In the genomic region with DNA sequence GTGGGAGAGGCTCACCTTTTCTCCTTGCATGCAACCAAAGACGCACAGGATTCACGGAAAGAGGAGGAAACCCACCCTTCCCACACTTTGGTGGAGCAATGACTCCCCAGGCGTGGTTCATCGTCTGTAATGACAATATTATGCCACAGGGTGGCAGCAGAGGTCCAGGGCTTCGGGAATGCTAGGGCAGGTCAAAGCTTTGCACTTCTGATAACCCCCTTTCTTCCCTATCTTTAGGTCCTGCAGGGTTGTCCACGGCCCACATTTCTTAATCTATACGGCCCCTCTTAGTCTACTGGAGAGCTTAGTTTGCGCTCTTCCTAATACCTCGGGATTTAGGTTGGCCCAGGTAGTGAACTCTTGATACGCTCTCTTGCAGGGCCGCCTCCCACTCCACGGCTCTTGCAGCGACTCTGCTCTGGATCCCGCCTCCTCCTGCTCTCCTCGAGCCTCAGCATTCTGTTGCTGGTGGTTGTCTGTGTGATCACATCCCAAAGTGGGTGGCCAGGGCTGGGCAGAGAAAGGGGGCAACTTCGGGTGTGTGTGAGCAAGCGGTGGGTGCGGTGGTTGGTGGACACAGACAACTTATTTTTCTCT, we compare ENCODE assay signal across 9 mouse cellular contexts. TPM values are rescaled to one million over a fixed set of nuclear protein-coding genes. Genes with fewer than 3 reads are reported as not detected.
A peak's percentile ranks its signal among the peaks of the same experiment; 100 is the strongest.
DNase-seq lines count a peak whose midpoint lies in the region; ATAC-seq and TF ChIP-seq lines count a peak whose summit lies in the region.
"Had no signal": no experiment of that assay in that cellular context is flagged by ENCODE, and none has a peak within 500 bp of the region (broad histone marks: within the 10 kb centered on the region; RNA-seq: fewer than 3 reads in every experiment).

No protein-coding gene starts in this region.

- H3K36me3 ChIP-seq in embryonic facial prominence, embryonic 13.5 days, result no peaks in the 10 kb centered on the region
- no peaks in the 10 kb centered on the region for H3K36me3 ChIP-seq in heart, embryonic 12.5 days
- H3K36me3 ChIP-seq in kidney, embryonic 15.5 days, result no peaks in the 10 kb centered on the region
- peaks cover 6% of the 10 kb centered on the region for H3K36me3 ChIP-seq in liver, postnatal 0 days (replicated peaks; ENCODE audit: insufficient read depth, low read length)
- H3K36me3 ChIP-seq in neural tube, embryonic 15.5 days, result no peaks in the 10 kb centered on the region

- TF ChIP-seq EP300 in liver, postnatal 0 days (IDR thresholded peaks at IDR 0.05; ENCODE audit: low read depth), result no peak

- ATAC-seq in CD4-positive, CD25-positive, alpha-beta regulatory T cell, adult 4 months, result peak; percentile 49
- peak; percentile 21; the same call in 1 of the 2 replicates for ATAC-seq in embryonic facial prominence, embryonic 13.5 days (ENCODE audit: insufficient number of reproducible peaks, insufficient read depth, low FRiP score, low TSS enrichment, low read depth)
- peak; percentile 28; the same call in 1 of the 2 replicates for ATAC-seq in heart, embryonic 12.5 days (ENCODE audit: insufficient number of reproducible peaks, low FRiP score)
- ATAC-seq in kidney, embryonic 15.5 days (replicated peaks; ENCODE audit: low FRiP score), result peak; percentile 31
- ATAC-seq in liver, postnatal 0 days, result peak; percentile 16; the same call in 1 of the 2 replicates
- ATAC-seq in neural tube, embryonic 15.5 days (ENCODE audit: low FRiP score), result peak; percentile 55; the same call in 1 of the 2 replicates

- DNase-seq in adrenal gland, postnatal 10 days, result peak; percentile 89
- peak; percentile 85 for DNase-seq in liver, postnatal 0 days
- peak; percentile 67 for DNase-seq in thymus, postnatal 0 days (ENCODE audit: low spot score)

- H3K4me2 ChIP-seq in embryonic facial prominence, embryonic 13.5 days, result peak overlapping the region; percentile 42
- peak overlapping the region; percentile 45 for H3K4me2 ChIP-seq in heart, embryonic 12.5 days
- H3K4me2 ChIP-seq in kidney, embryonic 15.5 days, result peak overlapping the region; percentile 47
- H3K4me2 ChIP-seq in liver, postnatal 0 days (ENCODE audit: low read depth, low read length), result peak overlapping the region; percentile 71
- H3K4me2 ChIP-seq in neural tube, embryonic 15.5 days, result peak overlapping the region; percentile 38

- peak; percentile 95 for TF ChIP-seq CTCF in liver, postnatal 0 days (IDR thresholded peaks at IDR 0.05; ENCODE audit: low read depth)

- no peaks in the 10 kb centered on the region for H3K27me3 ChIP-seq in embryonic facial prominence, embryonic 13.5 days
- H3K27me3 ChIP-seq in heart, embryonic 12.5 days (replicated peaks), result peaks cover 33% of the 10 kb centered on the region
- H3K27me3 ChIP-seq in kidney, embryonic 15.5 days, result peaks cover 39% of the 10 kb centered on the region
- H3K27me3 ChIP-seq in liver, postnatal 0 days (ENCODE audit: insufficient read depth, low read length), result no peaks in the 10 kb centered on the region
- H3K27me3 ChIP-seq in neural tube, embryonic 15.5 days (replicated peaks), result 0 out of 2 replicates have a peak, but pooled peaks cover 3% of the 10 kb centered on the region

- 27% methylated on average over 18 of the region's 18 CpGs for WGBS in embryonic facial prominence, embryonic 13.5 days
- WGBS in heart, embryonic 12.5 days, result 23% methylated on average over 18 of the region's 18 CpGs
- 22% methylated on average over 17 of the region's 18 CpGs for WGBS in kidney, embryonic 15.5 days
- WGBS in liver, postnatal 0 days (ENCODE audit: insufficient replicate concordance), result 32% methylated on average over 18 of the region's 18 CpGs
- 28% methylated on average over 17 of the region's 18 CpGs for WGBS in neural tube, embryonic 15.5 days

- 0 out of 2 replicates have a peak, but pooled peaks cover 8% of the 10 kb centered on the region for H3K4me1 ChIP-seq in embryonic facial prominence, embryonic 13.5 days
- peaks cover 10% of the 10 kb centered on the region; the same call in 1 of the 2 replicates for H3K4me1 ChIP-seq in heart, embryonic 12.5 days (replicated peaks)
- 0 out of 2 replicates have a peak, but pooled peaks cover 3% of the 10 kb centered on the region for H3K4me1 ChIP-seq in kidney, embryonic 15.5 days
- no peaks in the 10 kb centered on the region for H3K4me1 ChIP-seq in liver, postnatal 0 days (ENCODE audit: insufficient read depth)
- peaks cover 5% of the 10 kb centered on the region for H3K4me1 ChIP-seq in neural tube, embryonic 15.5 days

- no peaks in the 10 kb centered on the region for H3K9me3 ChIP-seq in embryonic facial prominence, embryonic 13.5 days
- H3K9me3 ChIP-seq in heart, embryonic 12.5 days (replicated peaks), result no peaks in the 10 kb centered on the region
- no peaks in the 10 kb centered on the region for H3K9me3 ChIP-seq in kidney, embryonic 15.5 days (replicated peaks)
- no peaks in the 10 kb centered on the region for H3K9me3 ChIP-seq in liver, postnatal 0 days (ENCODE audit: low read length)
- no peaks in the 10 kb centered on the region for H3K9me3 ChIP-seq in neural tube, embryonic 15.5 days (replicated peaks)

- H3K27ac ChIP-seq in embryonic facial prominence, embryonic 13.5 days, result no peak overlapping the region
- no peak overlapping the region for H3K27ac ChIP-seq in heart, embryonic 12.5 days (ENCODE audit: poor library complexity, severe bottlenecking)
- no peak overlapping the region for H3K27ac ChIP-seq in kidney, embryonic 15.5 days
- H3K27ac ChIP-seq in liver, postnatal 0 days (ENCODE audit: low read depth), result peak overlapping the region; percentile 88
- no peak overlapping the region for H3K27ac ChIP-seq in neural tube, embryonic 15.5 days (replicated peaks)

- no peak overlapping the region for H3K9ac ChIP-seq in embryonic facial prominence, embryonic 13.5 days
- no peak overlapping the region for H3K9ac ChIP-seq in heart, embryonic 12.5 days
- H3K9ac ChIP-seq in kidney, embryonic 15.5 days, result no peak overlapping the region
- H3K9ac ChIP-seq in liver, postnatal 0 days (replicated peaks), result peak overlapping the region; percentile 13; the same call in 1 of the 2 replicates
- H3K9ac ChIP-seq in neural tube, embryonic 15.5 days (replicated peaks), result no peak overlapping the region

- no peak overlapping the region for H3K4me3 ChIP-seq in embryonic facial prominence, embryonic 13.5 days
- H3K4me3 ChIP-seq in heart, embryonic 12.5 days, result 0 out of 2 replicates have a peak overlapping the region, but pooled peaks have one; percentile 2
- H3K4me3 ChIP-seq in kidney, embryonic 15.5 days (replicated peaks), result 0 out of 2 replicates have a peak overlapping the region, but pooled peaks have one; percentile 7
- H3K4me3 ChIP-seq in liver, postnatal 0 days (ENCODE audit: low read depth, low read length), result peak overlapping the region; percentile 38
- H3K4me3 ChIP-seq in neural tube, embryonic 15.5 days (replicated peaks), result no peak overlapping the region

RNA-seq across cellular contexts. Expression of gene Asgr1, which starts 1.8 kb away (rescaled TPM):
- not detected for polyA plus RNA-seq in CD4-positive, CD25-positive, alpha-beta regulatory T cell, adult 4 months (2017; shearing (Covaris generic))
- 10 to 100 TPM; 35.0 to 76.1 TPM for total RNA-seq in adrenal gland, postnatal 10 days (2021)
- 0.24 and 0.47 TPM in 2 replicates for polyA plus RNA-seq in embryonic facial prominence, embryonic 13.5 days (2015; fragmentation: Nextera tagmentation; extraction: Ambion mirVana)
- 0.15 and 0.19 TPM in 2 replicates for polyA plus RNA-seq in heart, embryonic 12.5 days (2016; fragmentation: Nextera tagmentation; extraction: Ambion mirVana)
- 1.3 and 2.3 TPM in 2 replicates for polyA plus RNA-seq in kidney, embryonic 15.5 days (2015; fragmentation: Nextera tagmentation; extraction: Ambion mirVana)
- polyA plus RNA-seq in liver, postnatal 0 days (2015; fragmentation: Nextera tagmentation; extraction: Ambion mirVana), result 458 and 462 TPM in 2 replicates
- polyA plus RNA-seq in neural tube, embryonic 15.5 days (2015; fragmentation: Nextera tagmentation; extraction: Ambion mirVana), result 1.7 and 2.1 TPM in 2 replicates
- 0.31 and 0.49 TPM in 2 replicates for polyA plus RNA-seq in thymus, postnatal 0 days (2015; fragmentation: Nextera tagmentation; extraction: Ambion mirVana)

RNA-seq across cellular contexts. Expression of gene Asgr2, which starts 36.7 kb away (rescaled TPM):
- not detected for polyA plus RNA-seq in CD4-positive, CD25-positive, alpha-beta regulatory T cell, adult 4 months (2017; shearing (Covaris generic))
- total RNA-seq in adrenal gland, postnatal 10 days (2021), result 10 to 100 TPM; 17.1 to 37.9 TPM
- polyA plus RNA-seq in embryonic facial prominence, embryonic 13.5 days (2015; fragmentation: Nextera tagmentation; extraction: Ambion mirVana), result not detected in 2 replicates
- polyA plus RNA-seq in heart, embryonic 12.5 days (2016; fragmentation: Nextera tagmentation; extraction: Ambion mirVana), result not detected in 2 replicates
- polyA plus RNA-seq in kidney, embryonic 15.5 days (2015; fragmentation: Nextera tagmentation; extraction: Ambion mirVana), result 0.18 and 0.28 TPM in 2 replicates
- polyA plus RNA-seq in liver, postnatal 0 days (2015; fragmentation: Nextera tagmentation; extraction: Ambion mirVana), result 48.3 and 53.3 TPM in 2 replicates
- polyA plus RNA-seq in neural tube, embryonic 15.5 days (2015; fragmentation: Nextera tagmentation; extraction: Ambion mirVana), result 0.18 TPM in 1 of 2 replicates, not detected in the other
- 0.26 and 0.42 TPM in 2 replicates for polyA plus RNA-seq in thymus, postnatal 0 days (2015; fragmentation: Nextera tagmentation; extraction: Ambion mirVana)
- total RNA-seq: left cerebral cortex, adult 8-10 months had no signal

RNA-seq across cellular contexts. Expression of gene Dlg4, which starts 39.0 kb away (rescaled TPM):
- polyA plus RNA-seq in CD4-positive, CD25-positive, alpha-beta regulatory T cell, adult 4 months (2017; shearing (Covaris generic)), result 10 to 100 TPM in 1 of 2 experiments, 1 to 10 TPM in 1; 9.4 to 17.1 TPM
- total RNA-seq in adrenal gland, postnatal 10 days (2021), result 10 to 100 TPM; 29.9 to 37.6 TPM
- 13.1 and 13.5 TPM in 2 replicates for polyA plus RNA-seq in embryonic facial prominence, embryonic 13.5 days (2015; fragmentation: Nextera tagmentation; extraction: Ambion mirVana)
- polyA plus RNA-seq in heart, embryonic 12.5 days (2016; fragmentation: Nextera tagmentation; extraction: Ambion mirVana), result 4.2 and 6.0 TPM in 2 replicates
- polyA plus RNA-seq in kidney, embryonic 15.5 days (2015; fragmentation: Nextera tagmentation; extraction: Ambion mirVana), result 12.9 and 15.2 TPM in 2 replicates
- 0.58 and 0.61 TPM in 2 replicates for polyA plus RNA-seq in liver, postnatal 0 days (2015; fragmentation: Nextera tagmentation; extraction: Ambion mirVana)
- 20.1 and 24.7 TPM in 2 replicates for polyA plus RNA-seq in neural tube, embryonic 15.5 days (2015; fragmentation: Nextera tagmentation; extraction: Ambion mirVana)
- 3.8 and 6.6 TPM in 2 replicates for polyA plus RNA-seq in thymus, postnatal 0 days (2015; fragmentation: Nextera tagmentation; extraction: Ambion mirVana)

RNA-seq across cellular contexts. Expression of gene Acadvl, which starts 40.5 kb away (rescaled TPM):
- 100 to 1,000 TPM; 124 to 181 TPM for polyA plus RNA-seq in CD4-positive, CD25-positive, alpha-beta regulatory T cell, adult 4 months (2017; shearing (Covaris generic))
- total RNA-seq in adrenal gland, postnatal 10 days (2021), result 1,000 to 10,000 TPM; 1,467 to 1,540 TPM
- 78.2 and 82.3 TPM in 2 replicates for polyA plus RNA-seq in embryonic facial prominence, embryonic 13.5 days (2015; fragmentation: Nextera tagmentation; extraction: Ambion mirVana)
- 126 and 129 TPM in 2 replicates for polyA plus RNA-seq in heart, embryonic 12.5 days (2016; fragmentation: Nextera tagmentation; extraction: Ambion mirVana)
- polyA plus RNA-seq in kidney, embryonic 15.5 days (2015; fragmentation: Nextera tagmentation; extraction: Ambion mirVana), result 78.1 and 83.0 TPM in 2 replicates
- polyA plus RNA-seq in liver, postnatal 0 days (2015; fragmentation: Nextera tagmentation; extraction: Ambion mirVana), result 345 and 367 TPM in 2 replicates
- polyA plus RNA-seq in neural tube, embryonic 15.5 days (2015; fragmentation: Nextera tagmentation; extraction: Ambion mirVana), result 61.7 and 65.7 TPM in 2 replicates
- polyA plus RNA-seq in thymus, postnatal 0 days (2015; fragmentation: Nextera tagmentation; extraction: Ambion mirVana), result 105 and 107 TPM in 2 replicates

RNA-seq across cellular contexts. Expression of gene Dvl2, which starts 55.3 kb away (rescaled TPM):
- polyA plus RNA-seq in CD4-positive, CD25-positive, alpha-beta regulatory T cell, adult 4 months (2017; shearing (Covaris generic)), result 1 to 10 TPM; 4.0 to 4.6 TPM
- 10 to 100 TPM; 15.7 to 23.0 TPM for total RNA-seq in adrenal gland, postnatal 10 days (2021)
- 55.0 and 56.8 TPM in 2 replicates for polyA plus RNA-seq in embryonic facial prominence, embryonic 13.5 days (2015; fragmentation: Nextera tagmentation; extraction: Ambion mirVana)
- polyA plus RNA-seq in heart, embryonic 12.5 days (2016; fragmentation: Nextera tagmentation; extraction: Ambion mirVana), result 25.8 and 26.1 TPM in 2 replicates
- 38.2 and 43.2 TPM in 2 replicates for polyA plus RNA-seq in kidney, embryonic 15.5 days (2015; fragmentation: Nextera tagmentation; extraction: Ambion mirVana)
- 2.7 and 3.4 TPM in 2 replicates for polyA plus RNA-seq in liver, postnatal 0 days (2015; fragmentation: Nextera tagmentation; extraction: Ambion mirVana)
- 22.6 and 25.1 TPM in 2 replicates for polyA plus RNA-seq in neural tube, embryonic 15.5 days (2015; fragmentation: Nextera tagmentation; extraction: Ambion mirVana)
- 20.6 and 21.0 TPM in 2 replicates for polyA plus RNA-seq in thymus, postnatal 0 days (2015; fragmentation: Nextera tagmentation; extraction: Ambion mirVana)

Comparison
In these comparisons a context has a peak if more than half of its experiments do, and no peak if none do; other contexts are left out.
1. H3K4me3 ChIP-seq: peak in heart, embryonic 12.5 days (single experiment), kidney, embryonic 15.5 days (single experiment) and liver, postnatal 0 days (single experiment); none in embryonic facial prominence, embryonic 13.5 days (single experiment) and neural tube, embryonic 15.5 days (single experiment).
2. RNA of gene Asgr1, which starts 1.8 kb away (polyA plus RNA-seq): 458 to 462 TPM in liver, postnatal 0 days; 1.3 to 2.3 TPM in kidney, embryonic 15.5 days, 1.7 to 2.1 TPM in neural tube, embryonic 15.5 days, 0.31 to 0.49 TPM in thymus, postnatal 0 days, 0.24 to 0.47 TPM in embryonic facial prominence, embryonic 13.5 days, 0.15 to 0.19 TPM in heart, embryonic 12.5 days and not detected in CD4-positive, CD25-positive, alpha-beta regulatory T cell, adult 4 months; every median in the first group is over 100 times any median in the second.
3. RNA of gene Asgr2, which starts 36.7 kb away (polyA plus RNA-seq): 48.3 to 53.3 TPM in liver, postnatal 0 days; 0.26 to 0.42 TPM in thymus, postnatal 0 days, 0.18 to 0.28 TPM in kidney, embryonic 15.5 days, not detected in heart, embryonic 12.5 days, not detected in embryonic facial prominence, embryonic 13.5 days, not detected in CD4-positive, CD25-positive, alpha-beta regulatory T cell, adult 4 months and 0.18 TPM in neural tube, embryonic 15.5 days; every median in the first group is over 10 times any median in the second.
4. Peak in every context shown above with its lines, with median percentiles within 50 percentile points of each other: ATAC-seq, DNase-seq and H3K4me2 ChIP-seq.